14 mouse cellular contexts compared by ENCODE assay signal in the genomic region with DNA sequence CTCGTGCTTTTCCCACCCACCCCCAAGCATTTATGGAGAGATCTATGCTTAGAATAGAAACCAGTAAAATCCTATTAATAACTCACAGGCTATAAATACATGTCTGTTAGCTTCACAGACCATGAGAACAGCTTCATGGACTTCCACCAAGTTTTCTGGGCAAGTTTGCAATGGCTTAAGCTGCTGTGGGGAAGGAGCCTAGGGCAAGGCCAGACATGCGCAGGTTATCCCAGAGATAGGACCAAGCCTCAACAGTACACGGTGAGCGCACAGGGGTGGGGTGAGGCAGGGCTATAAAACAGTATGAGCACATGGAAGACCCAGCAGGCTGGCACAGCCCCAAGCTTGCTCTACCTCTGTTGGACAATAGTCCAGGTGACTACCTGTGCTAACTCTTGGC. TPM values are rescaled to one million over a fixed set of nuclear protein-coding genes. Genes with fewer than 3 reads are reported as not detected.
A peak's percentile ranks its signal among the peaks of the same experiment; 100 is the strongest.
DNase-seq lines count a peak whose midpoint lies in the region; ATAC-seq lines count a peak whose summit lies in the region.
"Had no signal": no experiment of that assay in that cellular context is flagged by ENCODE, and none has a peak within 500 bp of the region (broad histone marks: within the 10 kb centered on the region; RNA-seq: fewer than 3 reads in every experiment).

No protein-coding gene starts in this region.

- ATAC-seq in limb, embryonic 13.5 days (ENCODE audit: low FRiP score, low read depth) = peak; percentile 46; the same call in 1 of the 2 replicates
- peak; percentile 8; the same call in 1 of the 2 replicates for ATAC-seq in heart, embryonic 14.5 days (ENCODE audit: insufficient number of reproducible peaks, insufficient read depth, low FRiP score, low read depth)
- ATAC-seq: intestine, embryonic 15.5 days had no signal

- intact Hi-C loops in gastrocnemius, postnatal 14 days (cut with DNase I; ENCODE audit: low total_unique reads) = no loop called here

- H3K4me2 ChIP-seq in limb, embryonic 13.5 days (replicated peaks) = no peak overlapping the region
- no peak overlapping the region; the same call in 1 of the 2 replicates for H3K4me2 ChIP-seq in heart, embryonic 14.5 days (ENCODE audit: low read length)
- H3K4me2 ChIP-seq: embryonic facial prominence, embryonic 15.5 days; intestine, embryonic 15.5 days; limb, embryonic 12.5 days; lung, embryonic 14.5 days had no signal

- H3K4me3 ChIP-seq in limb, embryonic 13.5 days = no peak overlapping the region
- H3K4me3 ChIP-seq in limb, embryonic 10.5 days = no peak overlapping the region
- no peak overlapping the region for H3K4me3 ChIP-seq in heart, embryonic 14.5 days (ENCODE audit: control insufficient read depth in 1 of 2, insufficient read depth in 1 of 2, low read depth in 1 of 2, low read length in 2 of 2)
- H3K4me3 ChIP-seq: embryonic facial prominence, embryonic 15.5 days; intestine, embryonic 15.5 days; limb, embryonic 12.5 days; megakaryocyte, embryonic 14.5 days had no signal

- H3K9me3 ChIP-seq in limb, embryonic 13.5 days = no peaks in the 10 kb centered on the region
- H3K9me3 ChIP-seq in limb, embryonic 10.5 days (replicated peaks) = no peaks in the 10 kb centered on the region
- H3K9me3 ChIP-seq in heart, embryonic 14.5 days (ENCODE audit: control insufficient read depth, low read length) = no peaks in the 10 kb centered on the region
- H3K9me3 ChIP-seq: embryonic facial prominence, embryonic 15.5 days; intestine, embryonic 15.5 days; limb, embryonic 12.5 days; megakaryocyte, embryonic 14.5 days had no signal

- no peaks in the 10 kb centered on the region for H3K4me1 ChIP-seq in limb, embryonic 13.5 days
- H3K4me1 ChIP-seq in limb, embryonic 10.5 days = 0 out of 2 replicates have a peak, but pooled peaks cover 7% of the 10 kb centered on the region
- peaks cover 10% of the 10 kb centered on the region in 2 experiments for H3K4me1 ChIP-seq in heart, embryonic 14.5 days (ENCODE audit: control insufficient read depth in 2 of 2, insufficient read depth in 2 of 2, low read length in 2 of 2)
- H3K4me1 ChIP-seq: embryonic facial prominence, embryonic 15.5 days; intestine, embryonic 15.5 days; limb, embryonic 12.5 days had no signal

- no peak for DNase-seq in limb, embryonic 10.5 days (ENCODE audit: low spot score)
- peak; percentile 48 for DNase-seq in gastrocnemius, postnatal 14 days
- DNase-seq in skeletal muscle tissue, adult 2 months (ENCODE audit: low read depth, low spot score) = peak; percentile 84
- no peak for DNase-seq in spleen, postnatal 36 days (ENCODE audit: low spot score in 2 of 2)
- DNase-seq in frontal cortex, postnatal 36 days (ENCODE audit: low spot score in 2 of 2) = no peak
- DNase-seq: right cerebral cortex, postnatal 25 days had no signal

- no peak overlapping the region for H3K9ac ChIP-seq in limb, embryonic 13.5 days
- H3K9ac ChIP-seq in heart, embryonic 14.5 days (ENCODE audit: low read length) = no peak overlapping the region
- H3K9ac ChIP-seq: embryonic facial prominence, embryonic 15.5 days; intestine, embryonic 15.5 days; limb, embryonic 12.5 days; lung, embryonic 14.5 days had no signal

- H3K27ac ChIP-seq in limb, embryonic 13.5 days = peak overlapping the region; percentile 34; the same call in 1 of the 2 replicates
- H3K27ac ChIP-seq in limb, embryonic 10.5 days = no peak overlapping the region
- peak overlapping the region; percentile 61 to 67 for H3K27ac ChIP-seq in heart, embryonic 14.5 days (replicated peaks in 1 of 2; ENCODE audit: control insufficient read depth in 1 of 2, insufficient read depth in 1 of 2, low read depth in 2 of 2, low read length in 2 of 2)
- H3K27ac ChIP-seq: embryonic facial prominence, embryonic 15.5 days; intestine, embryonic 15.5 days; stomach, postnatal 0 days had no signal

- H3K36me3 ChIP-seq in limb, embryonic 13.5 days = peaks cover 59% of the 10 kb centered on the region
- peaks cover 79% of the 10 kb centered on the region for H3K36me3 ChIP-seq in limb, embryonic 10.5 days
- H3K36me3 ChIP-seq in heart, embryonic 14.5 days (ENCODE audit: control insufficient read depth, insufficient read depth, low read length) = peaks cover 61% of the 10 kb centered on the region

- 68% methylated on average over 4 of the region's 4 CpGs for WGBS in limb, embryonic 13.5 days
- 88% methylated on average over 4 of the region's 4 CpGs for WGBS in limb, embryonic 10.5 days
- 59% methylated on average over 4 of the region's 4 CpGs for WGBS in heart, embryonic 14.5 days

- no peaks in the 10 kb centered on the region for H3K27me3 ChIP-seq in limb, embryonic 13.5 days
- no peaks in the 10 kb centered on the region for H3K27me3 ChIP-seq in limb, embryonic 10.5 days (ENCODE audit: low read depth, poor library complexity, severe bottlenecking)
- H3K27me3 ChIP-seq in heart, embryonic 14.5 days (ENCODE audit: control insufficient read depth, insufficient read depth, low read length) = no peaks in the 10 kb centered on the region
- H3K27me3 ChIP-seq: embryonic facial prominence, embryonic 15.5 days; intestine, embryonic 15.5 days; limb, embryonic 12.5 days had no signal

RNA-seq across cellular contexts. Expression of a gene that starts 8.2 kb away (rescaled TPM):
- 108 and 109 TPM in 2 replicates for polyA plus RNA-seq in limb, embryonic 13.5 days (2015; fragmentation: Nextera tagmentation; extraction: Ambion mirVana)
- 108 and 118 TPM in 2 replicates for polyA plus RNA-seq in limb, embryonic 10.5 days (2016; fragmentation: Nextera tagmentation; extraction: Ambion mirVana)
- 100 to 1,000 TPM; 105 to 109 TPM for total RNA-seq in gastrocnemius, postnatal 14 days (2021)
- polyA plus RNA-seq in heart, embryonic 14.5 days (2014; fragmentation: Nextera tagmentation; extraction: Ambion mirVana) = 87.6 and 98.4 TPM in 2 replicates

Comparison
In these comparisons a context has a peak if more than half of its experiments do, and no peak if none do; other contexts are left out.
1. DNase-seq: peak in gastrocnemius, postnatal 14 days (single experiment) and skeletal muscle tissue, adult 2 months (single experiment); none in limb, embryonic 10.5 days (single experiment), spleen, postnatal 36 days (0 of 2) and frontal cortex, postnatal 36 days (0 of 2).